Mouse (Mus musculus): Measurements from ENCODE around the gene Hoxb9. TPM values are rescaled to one million over a fixed set of nuclear protein-coding genes. Genes with fewer than 3 reads are reported as not detected.

Gene Hoxb9
- total and polyA plus RNA-seq, 3 experiments: not detected

- in situ Hi-C loops (cut with MboI; ENCODE audit: low pct_ligation_motif_present, low pct_unique_long_range_greater_than_20kb, low sequenced_read_pairs): loop anchor here (10.0 kb wide), 1 partner anchor 571 kb away; no protein-coding TSS in a partner anchor
- Histone ChIP-seq H3K4me2 (ENCODE audit: insufficient read depth, low read depth, poor library complexity, severe bottlenecking) (peak overlapping the region; percentile 91), H3K9ac (ENCODE audit: insufficient read depth, low read depth) (peak overlapping the region; percentile 82), H3K4me3 (replicated peaks in 1 of 3; ENCODE audit: low read depth in 2 of 3, low read length in 2 of 3, poor library complexity in 1 of 3) (peak overlapping the region; percentile 38 to 62 (median 53)), H3K27me3 (replicated peaks) (peaks cover 92% of the 10 kb centered on the region), H3K36me3 (replicated peaks in 1 of 2; ENCODE audit: control insufficient read depth in 1 of 2, insufficient read depth in 1 of 2, low read length in 1 of 2) (no peaks in the 10 kb centered on the region), H3K4me1 (ENCODE audit: control insufficient read depth in 1 of 2, insufficient read depth in 2 of 2) (peaks cover 2 to 39% of the 10 kb centered on the region in 2 experiments; a peak in 2 of 4 replicates), H3K79me2 (replicated peaks; ENCODE audit: control insufficient read depth, extremely low read depth, insufficient read depth, poor library complexity, severe bottlenecking) (no peaks in the 10 kb centered on the region), H3K9me3 (replicated peaks; ENCODE audit: low read length) (no peaks in the 10 kb centered on the region), H3K27ac (ENCODE audit: insufficient read depth, low read depth) (no peak overlapping the region)
- no peak for TF ChIP-seq TBP (conservative IDR thresholded peaks at IDR 0.05; ENCODE audit: low read depth, low read length)
- 0 out of 2 replicates have a peak, but pooled peaks have one; percentile 25 for TF ChIP-seq MXI1 (IDR thresholded peaks at IDR 0.05; ENCODE audit: low read depth, low read length)
- TF ChIP-seq RAD21 (IDR thresholded peaks at IDR 0.05; ENCODE audit: low read depth, low read length): no peak
- TF ChIP-seq MAX (IDR thresholded peaks at IDR 0.05; ENCODE audit: low read length): peak; percentile 35; the same call in 1 of the 2 replicates
- 0 out of 2 replicates have a peak, but pooled peaks have one; percentile 20 for TF ChIP-seq MAZ (IDR thresholded peaks at IDR 0.05; ENCODE audit: low read depth, low read length)
- TF ChIP-seq POLR2A (IDR thresholded peaks at IDR 0.05; ENCODE audit: low read depth, low read length): no peak
- TF ChIP-seq SIN3A (IDR thresholded peaks at IDR 0.05; ENCODE audit: low read length): 0 out of 2 replicates have a peak, but pooled peaks have one; percentile 63
- no peak for TF ChIP-seq ZMIZ1 (IDR thresholded peaks at IDR 0.05; ENCODE audit: low read depth, low read length)
- 0 out of 2 replicates have a peak, but pooled peaks have one; percentile 5 for TF ChIP-seq IRF4 (IDR thresholded peaks at IDR 0.05; ENCODE audit: low read depth, low read length)
- 0 out of 2 replicates have a peak, but pooled peaks have one; percentile 5 for TF ChIP-seq MYC (IDR thresholded peaks at IDR 0.05; ENCODE audit: low read depth, low read length)
- no peak for DNase-seq (ENCODE audit: extremely low read depth)
- dilution Hi-C loops (cut with MboI; ENCODE audit: extremely low pct_ligation_motif_present, extremely low pct_unique_long_range_greater_than_20kb, low sequenced_read_pairs): no loop called here
Observed at GRCm38 (mm10) chr11:96293302-96293921, 22.2 kb downstream of the Hoxb9 start.

GRCm38 (mm10) chr11:96294245-96295091, 23.2 kb downstream of the Hoxb9 start:
- Histone ChIP-seq H3K79me2 (replicated peaks; ENCODE audit: control insufficient read depth, extremely low read depth, insufficient read depth, poor library complexity, severe bottlenecking) (no peaks in the 10 kb centered on the region), H3K4me1 (ENCODE audit: control insufficient read depth in 1 of 2, insufficient read depth in 2 of 2) (peaks cover 2 to 39% of the 10 kb centered on the region in 2 experiments; a peak in 2 of 4 replicates), H3K4me2 (ENCODE audit: insufficient read depth, low read depth, poor library complexity, severe bottlenecking) (peak overlapping the region; percentile 91), H3K9me3 (replicated peaks; ENCODE audit: low read length) (peaks cover 7% of the 10 kb centered on the region), H3K36me3 (replicated peaks in 1 of 2; ENCODE audit: control insufficient read depth in 1 of 2, insufficient read depth in 1 of 2, low read length in 1 of 2) (no peaks in the 10 kb centered on the region), H3K4me3 (replicated peaks in 1 of 3; ENCODE audit: low read depth in 2 of 3, low read length in 2 of 3, poor library complexity in 1 of 3) (peak overlapping the region; percentile 31 to 51 (median 36)), H3K27me3 (replicated peaks) (peaks cover 90% of the 10 kb centered on the region), H3K27ac (ENCODE audit: insufficient read depth, low read depth) (no peak overlapping the region), H3K9ac (ENCODE audit: insufficient read depth, low read depth) (peak overlapping the region; percentile 82)
- in situ Hi-C loops (cut with MboI; ENCODE audit: low pct_ligation_motif_present, low pct_unique_long_range_greater_than_20kb, low sequenced_read_pairs): loop anchor here (10.0 kb wide), 1 partner anchor 570 kb away; no protein-coding TSS in a partner anchor
- DNase-seq (ENCODE audit: extremely low read depth): peak; percentile 92
- dilution Hi-C loops (cut with MboI; ENCODE audit: extremely low pct_ligation_motif_present, extremely low pct_unique_long_range_greater_than_20kb, low sequenced_read_pairs): no loop called here
- TF ChIP-seq ZC3H11A (IDR thresholded peaks at IDR 0.05; ENCODE audit: low read depth, low read length) (no peak), USF2 (conservative IDR thresholded peaks at IDR 0.05; ENCODE audit: low read depth, low read length) (no peak), ZNF384 (IDR thresholded peaks at IDR 0.05; ENCODE audit: low read depth, low read length) (no peak), ELF1 (IDR thresholded peaks at IDR 0.05; ENCODE audit: low read depth, low read length) (0 out of 2 replicates have a peak, but pooled peaks have one; percentile 28), TBP (conservative IDR thresholded peaks at IDR 0.05; ENCODE audit: low read depth, low read length) (no peak), NELFE (IDR thresholded peaks at IDR 0.05; ENCODE audit: low read depth, low read length) (no peak), MAZ (IDR thresholded peaks at IDR 0.05; ENCODE audit: low read depth, low read length) (0 out of 2 replicates have a peak, but pooled peaks have one; percentile 15), SIN3A (IDR thresholded peaks at IDR 0.05; ENCODE audit: low read length) (no peak), MYC (IDR thresholded peaks at IDR 0.05; ENCODE audit: low read depth, low read length) (peak; percentile 49; the same call in 1 of the 2 replicates), MAFK (IDR thresholded peaks at IDR 0.05; ENCODE audit: insufficient replicate concordance, low read length) (no peak), HCFC1 (IDR thresholded peaks at IDR 0.05; ENCODE audit: low read depth, low read length) (no peak), MEF2A (IDR thresholded peaks at IDR 0.05; ENCODE audit: borderline replicate concordance, low read depth, low read length) (no peak), ZMIZ1 (IDR thresholded peaks at IDR 0.05; ENCODE audit: low read depth, low read length) (no peak), JUND (conservative IDR thresholded peaks at IDR 0.05; ENCODE audit: low read depth, low read length) (no peak), USF1 (IDR thresholded peaks at IDR 0.05; ENCODE audit: low read depth, low read length) (no peak), GABPA (IDR thresholded peaks at IDR 0.05; ENCODE audit: insufficient replicate concordance, low read depth, low read length) (no peak), SMC3 (IDR thresholded peaks at IDR 0.05; ENCODE audit: low read depth, low read length) (peak; percentile 70), RCOR1 (conservative IDR thresholded peaks at IDR 0.05; ENCODE audit: low read depth, low read length) (no peak), POLR2AphosphoS2 (IDR thresholded peaks at IDR 0.05; ENCODE audit: low read depth, low read length) (no peak), RAD21 (IDR thresholded peaks at IDR 0.05; ENCODE audit: low read depth, low read length) (peak; percentile 82), MXI1 (IDR thresholded peaks at IDR 0.05; ENCODE audit: low read depth, low read length) (no peak; the same call in 1 of the 2 replicates), POLR2A (IDR thresholded peaks at IDR 0.05; ENCODE audit: low read depth, low read length) (no peak), KAT2A (IDR thresholded peaks at IDR 0.05; ENCODE audit: insufficient replicate concordance, low read length) (no peak), ZKSCAN1 (IDR thresholded peaks at IDR 0.05; ENCODE audit: borderline replicate concordance, low read depth, low read length) (no peak), EP300 (IDR thresholded peaks at IDR 0.05; ENCODE audit: low read length) (no peak)
